Mouse (Mus musculus) testis, postnatal 10 days (tissue): Measurements from ENCODE around the gene Tiam1.

Experiments
- DNase-seq: peaks from one replicate; pipeline ENCODE4 v3.0.0; 2021; ENCODE audit warnings: low spot score

Tiam1 gene

DNA sequence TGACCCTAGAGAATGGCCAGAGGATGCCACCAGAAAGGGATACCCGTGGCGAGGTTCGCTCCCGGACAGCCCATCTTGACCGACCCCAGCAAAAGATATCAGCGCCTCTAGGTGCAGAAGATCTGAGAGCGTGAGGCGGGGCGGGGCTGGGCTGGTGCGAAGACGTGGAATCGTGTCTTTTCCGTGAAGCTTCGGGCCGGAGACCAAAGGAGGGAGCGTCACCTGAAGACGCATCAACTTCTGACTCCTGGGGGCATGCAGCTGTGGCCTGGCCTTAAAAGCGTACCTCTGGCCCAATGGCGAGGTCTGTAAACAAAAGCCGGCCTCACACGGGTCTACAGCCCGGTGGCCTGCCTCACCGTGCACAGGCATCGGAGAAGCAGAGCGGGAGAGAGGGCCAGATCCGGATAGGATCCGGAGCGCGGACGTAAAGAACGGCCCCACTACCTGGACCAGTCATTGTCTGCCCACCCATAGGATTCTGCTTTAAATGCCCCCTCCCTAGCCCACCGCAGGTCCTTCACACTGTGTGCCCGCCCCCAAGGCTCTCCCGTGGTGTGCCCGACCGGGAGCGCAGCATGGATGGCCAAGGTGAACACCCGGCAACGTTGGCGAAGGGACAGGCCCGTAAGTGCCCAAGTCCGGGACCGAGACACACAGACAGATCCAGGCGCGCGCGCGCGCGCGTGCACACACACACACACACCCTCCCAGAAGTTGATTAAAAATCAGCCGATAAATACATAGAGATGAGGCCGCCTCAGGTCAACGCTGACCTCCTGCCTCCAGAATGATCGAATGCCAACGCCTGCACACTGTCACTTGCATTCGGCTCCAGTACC, 774 bp downstream of the Tiam1 start:
- peak; percentile 80 for DNase-seq

DNA sequence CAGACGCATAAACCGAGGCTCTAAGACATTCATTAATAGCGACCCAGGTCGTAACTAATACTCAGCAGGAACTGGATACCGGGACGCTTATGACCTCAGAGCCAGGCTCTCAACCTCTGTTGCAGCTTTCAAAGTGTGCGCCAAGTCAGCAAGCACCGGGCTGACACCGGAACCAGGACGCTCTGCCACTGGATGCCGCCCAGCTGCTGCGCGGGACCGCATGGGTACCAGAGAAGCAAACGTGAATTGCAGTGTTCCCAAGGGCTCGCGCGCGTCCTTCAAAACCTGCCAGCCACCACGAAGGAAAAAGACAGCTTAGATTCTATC, 1.4 kb downstream of the Tiam1 start:
- DNase-seq, result no peak

DNA sequence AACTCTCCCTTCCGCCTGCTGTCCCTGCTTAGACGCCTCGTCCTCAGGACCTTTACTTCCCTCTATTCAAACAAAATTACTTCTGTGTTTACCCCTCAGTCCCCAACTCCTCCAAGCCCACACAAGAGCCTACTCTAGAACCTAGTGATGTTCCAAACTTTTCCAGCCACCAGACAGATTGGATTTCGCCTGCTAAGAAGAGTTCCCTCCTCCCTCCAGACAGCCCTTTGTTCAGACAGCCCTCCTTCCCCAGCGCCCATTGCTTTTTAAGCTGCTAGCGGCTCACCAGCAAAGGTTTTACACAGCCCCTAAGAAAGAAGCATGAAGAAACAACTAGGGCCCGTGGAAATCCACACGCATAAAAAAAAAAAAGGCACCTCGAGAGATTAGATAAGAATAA, 2.0 kb downstream of the Tiam1 start:
- no peak for DNase-seq

DNA sequence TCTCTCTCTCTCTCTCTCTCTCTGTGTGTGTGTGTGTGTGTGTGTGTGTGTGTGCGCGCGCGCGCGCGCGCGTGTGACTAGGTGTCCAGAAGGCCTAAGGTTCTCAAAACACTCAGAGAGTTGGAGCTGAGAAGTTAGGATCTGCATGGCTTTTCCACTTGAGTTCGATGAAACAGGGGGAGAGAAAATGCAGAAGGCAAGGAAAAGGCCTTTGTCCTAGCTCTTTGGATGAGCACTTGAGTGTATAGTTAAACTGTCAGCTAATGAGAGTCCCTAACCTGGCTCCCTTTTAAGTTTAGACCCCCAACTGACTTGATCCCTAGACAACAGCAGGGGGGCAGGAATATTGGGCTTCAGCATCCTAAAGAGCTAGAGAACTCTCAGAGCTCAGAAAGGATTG, 3.0 kb downstream of the Tiam1 start:
- no peak for DNase-seq

DNA sequence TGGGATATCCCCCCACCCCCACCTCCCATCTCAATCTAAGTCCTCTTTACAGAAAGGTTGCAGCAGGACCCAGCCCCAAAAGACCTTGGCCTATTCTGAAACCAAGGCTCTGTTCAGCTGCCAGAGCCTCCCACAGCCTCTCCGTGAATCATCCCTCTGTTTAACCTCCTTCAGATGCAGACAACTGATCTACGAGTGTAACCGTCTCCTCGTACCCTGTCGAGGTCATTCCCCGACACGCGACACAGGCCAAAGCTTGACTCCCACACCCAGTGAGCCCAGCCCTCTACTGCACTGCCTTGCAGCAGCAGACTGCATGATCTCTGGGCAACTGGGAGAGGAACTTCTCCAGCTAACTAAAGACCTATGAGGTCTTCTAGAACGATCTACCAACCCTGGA, 3.9 kb downstream of the Tiam1 start:
- peak; percentile 74 for DNase-seq

DNA sequence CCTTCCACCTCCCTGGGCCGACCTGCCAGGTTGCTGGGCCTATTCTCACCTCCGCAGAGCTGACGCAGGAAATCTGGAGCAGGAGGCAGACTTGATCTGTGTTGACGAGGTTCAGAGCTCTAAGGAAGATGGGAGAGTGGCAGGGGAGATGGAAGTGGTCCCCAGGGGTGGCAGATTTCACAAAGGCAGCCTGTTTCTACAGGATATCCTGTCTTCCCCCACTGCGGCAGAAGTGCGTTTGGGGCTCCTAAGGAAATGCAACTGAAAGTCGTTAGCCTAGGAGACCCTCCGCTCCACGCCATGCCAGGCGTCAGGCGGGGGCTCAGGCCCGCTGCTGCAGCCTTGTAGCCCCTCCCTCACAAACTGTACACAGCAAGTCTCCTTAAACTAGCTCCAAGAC, 5.4 kb downstream of the Tiam1 start:
- DNase-seq, result no peak

DNA sequence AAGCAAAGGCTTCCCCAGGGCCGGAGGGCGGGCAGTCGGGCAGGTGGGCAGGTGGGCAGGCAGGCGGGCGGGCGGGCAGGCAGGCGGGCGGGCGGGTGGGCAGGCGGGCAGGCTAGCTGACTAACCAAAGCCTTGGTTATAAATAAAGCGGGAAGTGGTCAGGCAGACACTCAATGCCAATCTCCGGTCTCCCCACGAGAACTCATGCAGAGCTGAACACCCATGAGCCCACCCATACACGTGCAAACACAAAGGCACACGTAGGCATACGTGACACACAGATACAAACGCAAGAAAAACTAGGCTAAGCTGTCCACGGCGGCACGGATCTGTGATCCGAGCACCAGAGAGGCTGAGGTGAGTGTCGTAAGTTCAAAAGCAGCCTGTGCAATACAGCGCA, 6.4 kb downstream of the Tiam1 start:
- no peak for DNase-seq

DNA sequence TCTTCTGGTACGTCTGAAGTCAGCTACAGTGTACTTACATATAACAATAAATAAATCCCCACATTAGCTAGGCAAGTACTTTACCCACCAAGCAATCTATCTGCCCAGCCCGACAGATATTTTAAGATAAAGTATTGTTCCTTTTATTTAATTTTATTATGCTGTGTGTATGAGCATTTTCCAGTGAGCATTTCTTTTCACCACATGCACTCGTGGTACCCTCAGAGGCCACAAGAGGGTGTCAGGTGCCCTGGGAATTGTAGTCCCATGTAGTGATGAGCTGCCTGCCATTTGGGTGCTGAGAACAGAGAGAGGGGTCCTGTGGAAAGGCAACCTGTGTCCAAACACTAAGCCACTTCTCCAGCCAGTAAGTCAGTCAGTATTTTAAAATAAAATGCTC, 8.0 kb downstream of the Tiam1 start:
- DNase-seq, result no peak

DNA sequence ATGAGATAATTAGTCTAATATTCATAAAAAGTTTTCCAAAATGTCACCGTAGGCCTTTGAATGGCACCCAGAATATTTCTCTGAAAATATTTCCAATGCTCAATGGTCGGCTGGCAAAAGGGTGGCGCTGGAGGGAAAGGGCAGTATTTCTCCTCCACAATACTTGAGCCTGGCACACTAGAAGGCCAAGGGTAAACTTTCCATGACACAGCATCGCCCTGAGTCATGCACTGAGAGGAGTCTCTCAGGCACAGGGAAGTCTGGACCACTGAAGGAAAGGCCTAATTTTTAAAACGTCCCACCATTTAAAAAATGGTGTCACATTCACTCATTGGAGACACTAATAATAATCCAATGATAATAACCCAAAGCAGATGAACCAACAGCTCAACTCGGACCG, 9.2 kb downstream of the Tiam1 start:
- DNase-seq, result no peak

DNA sequence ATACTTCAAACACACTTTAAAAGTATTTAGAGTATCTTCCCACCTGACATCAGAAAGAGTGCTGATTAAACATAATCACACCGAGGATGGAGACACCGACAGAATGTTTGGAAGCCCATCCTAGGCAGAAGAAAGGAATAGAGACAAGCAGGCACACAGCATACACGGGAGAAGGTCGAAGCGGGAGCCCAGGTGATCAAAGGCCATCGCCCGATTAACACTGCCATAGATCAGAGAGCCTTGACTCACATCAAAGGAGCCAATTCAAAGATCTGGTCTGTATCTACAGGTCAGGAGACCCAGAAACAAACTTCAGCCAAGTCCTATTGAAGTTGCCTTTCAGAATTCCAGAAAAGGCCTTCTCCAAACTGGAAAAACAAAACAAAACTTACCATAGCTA, 10.8 kb downstream of the Tiam1 start:
- no peak for DNase-seq

DNA sequence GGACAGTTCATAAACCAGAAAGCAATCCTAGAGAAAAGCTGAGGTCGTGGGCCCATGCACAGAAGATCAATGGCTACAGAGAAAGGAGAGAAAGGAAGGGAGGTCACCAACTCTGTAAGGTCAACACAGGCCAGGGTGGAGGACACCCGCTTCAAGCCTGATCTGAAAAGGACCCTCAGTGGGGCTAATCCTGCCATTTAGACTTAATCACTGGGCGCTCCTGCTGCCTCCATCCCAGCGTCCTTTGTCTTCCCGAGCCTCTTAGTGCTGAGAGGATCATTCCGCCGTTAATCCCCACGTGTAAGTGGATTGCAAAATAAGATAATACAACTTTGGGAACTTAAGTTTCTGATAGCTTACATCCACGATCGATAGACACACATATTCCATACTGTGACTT, 11.2 kb downstream of the Tiam1 start:
- DNase-seq, result no peak

DNA sequence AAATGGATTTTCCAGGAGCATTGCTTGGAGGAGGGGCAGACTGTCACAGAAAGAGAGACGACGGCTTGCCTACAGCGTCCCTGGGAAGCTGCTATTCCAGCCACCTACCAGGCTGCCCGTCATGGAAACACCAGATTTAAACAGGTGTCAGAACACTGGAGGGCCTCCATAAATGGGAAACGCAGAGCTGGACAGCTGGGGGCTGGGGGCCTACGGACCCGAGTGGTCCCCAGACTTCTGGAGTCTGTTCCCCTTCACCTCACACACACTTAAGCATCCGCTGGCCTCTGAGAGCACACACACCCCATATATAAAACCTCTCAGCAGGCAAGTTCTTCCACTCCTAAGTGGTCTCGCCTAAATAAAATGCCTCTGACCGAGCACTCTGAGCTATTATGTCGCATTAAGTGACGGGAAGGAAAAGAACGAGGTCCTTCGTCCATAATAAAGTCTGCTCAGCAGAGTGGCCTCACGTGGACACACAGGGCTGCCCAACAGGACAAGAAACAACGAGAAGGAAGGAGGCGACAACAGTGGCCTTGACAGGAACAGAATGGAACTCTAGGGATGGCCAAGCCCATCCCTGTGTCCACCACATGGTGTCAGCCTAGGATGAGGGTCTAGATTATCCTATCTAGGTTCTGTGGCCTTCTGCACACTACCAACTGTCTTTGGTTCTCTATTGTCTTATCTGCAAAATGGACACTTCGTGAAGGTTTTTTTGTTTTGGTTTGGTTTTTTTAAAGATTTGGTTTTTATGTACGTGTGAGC, 14.6 kb downstream of the Tiam1 start:
- no peak for DNase-seq

DNA sequence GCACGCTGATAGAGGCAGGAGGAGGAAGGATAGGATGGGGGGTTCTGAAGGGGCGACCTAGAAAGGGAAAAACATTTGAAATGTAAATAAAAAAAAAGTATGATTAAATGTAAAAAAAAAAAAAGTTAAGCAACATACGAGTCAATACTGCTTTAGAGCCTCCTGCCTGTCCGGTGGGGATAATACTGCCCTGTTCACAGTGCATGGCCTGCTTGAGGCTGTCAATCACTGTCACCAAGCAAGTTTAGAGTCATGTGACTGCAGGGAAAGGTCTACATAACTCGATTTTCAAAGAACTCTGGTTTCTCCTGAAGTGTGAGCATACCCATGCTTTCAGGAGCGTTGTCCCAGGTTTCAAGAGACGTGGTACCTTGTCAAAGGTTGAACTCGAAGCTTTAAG, 15.2 kb downstream of the Tiam1 start:
- no peak for DNase-seq

DNA sequence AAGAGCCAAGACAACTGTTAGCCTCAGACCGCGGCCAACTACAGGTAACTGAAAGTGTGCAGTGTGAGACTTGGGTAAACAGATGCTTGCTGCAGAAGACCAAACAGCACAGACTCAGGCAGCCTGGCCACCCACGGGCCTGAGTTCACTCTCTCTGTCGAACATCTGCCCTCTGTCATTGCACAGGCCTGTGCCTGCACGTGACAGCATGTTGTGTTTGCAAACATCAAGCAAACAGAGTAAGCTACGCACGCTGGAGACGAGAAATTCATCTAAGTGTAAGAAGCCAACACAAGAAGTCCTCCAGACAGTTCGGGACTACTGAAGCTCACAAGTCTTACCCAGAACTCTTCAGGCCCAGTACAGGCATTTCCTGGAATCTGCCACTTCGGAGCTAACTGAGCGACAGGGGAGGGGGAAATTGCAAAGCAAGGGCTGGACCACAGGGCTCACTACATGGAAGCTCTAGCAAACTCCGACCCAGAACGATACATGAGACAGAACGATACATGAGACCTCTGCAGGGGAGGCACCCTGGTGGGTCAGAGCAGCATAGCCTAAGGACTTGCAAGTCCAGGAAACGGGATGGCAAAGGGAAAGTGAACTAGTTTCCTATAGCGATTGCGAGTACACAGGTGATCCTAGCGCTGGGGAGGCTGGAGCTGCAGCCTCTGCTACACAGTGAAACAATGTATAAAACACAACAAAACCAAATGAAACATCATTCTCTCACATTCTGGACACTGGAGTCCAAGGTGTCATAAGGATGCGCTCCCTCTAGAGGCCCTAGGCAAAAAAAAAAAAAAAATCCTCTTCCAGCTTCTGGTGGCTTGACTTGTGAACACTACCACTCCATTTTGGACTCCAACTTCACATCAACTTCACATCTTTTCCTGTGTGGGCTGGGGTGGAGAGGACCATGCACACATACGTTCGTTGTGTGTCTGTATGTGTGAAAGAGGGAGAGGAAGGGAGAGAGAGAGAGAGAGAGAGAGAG, 18.0 kb downstream of the Tiam1 start:
- no peak for DNase-seq

DNA sequence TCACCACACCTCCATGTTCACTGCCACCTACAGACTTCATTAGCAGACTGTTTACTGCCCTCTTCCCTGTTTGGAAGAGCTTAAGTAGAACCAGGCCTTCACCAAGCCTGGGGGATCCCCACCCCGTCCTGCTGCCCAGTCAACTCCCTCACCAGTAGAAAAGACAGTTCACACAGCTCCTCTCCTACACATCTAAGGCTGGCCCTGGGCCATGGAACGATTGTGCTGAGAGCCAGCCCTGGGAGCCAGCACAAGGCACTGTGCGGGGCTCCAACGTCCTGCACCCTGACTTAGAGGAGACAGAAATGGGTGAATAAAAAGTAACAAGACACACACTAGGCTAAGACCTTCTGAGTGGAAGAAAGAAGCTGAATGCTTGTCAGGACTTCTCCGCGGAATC, 20.5 kb downstream of the Tiam1 start:
- peak; percentile 75 for DNase-seq

DNA sequence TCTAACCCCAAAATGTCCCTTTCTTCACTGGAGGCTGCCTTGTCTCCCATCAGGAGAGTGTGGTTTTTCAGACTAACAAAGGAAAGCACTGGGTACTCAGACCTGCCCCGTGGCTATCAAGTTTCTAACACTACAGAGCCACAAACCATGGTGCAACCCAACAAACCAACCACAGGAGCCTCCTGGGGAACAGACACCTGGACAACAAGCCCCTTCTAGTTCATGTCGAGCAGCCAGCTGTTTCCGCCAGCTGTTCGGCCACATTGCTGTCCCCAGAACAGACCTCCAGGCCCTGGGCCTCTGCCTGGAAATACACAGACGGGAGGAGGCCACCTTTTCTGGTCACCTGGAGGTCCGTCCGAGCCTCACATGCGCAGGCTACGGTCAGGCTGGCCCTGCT, 21.1 kb downstream of the Tiam1 start:
- DNase-seq, result no peak

DNA sequence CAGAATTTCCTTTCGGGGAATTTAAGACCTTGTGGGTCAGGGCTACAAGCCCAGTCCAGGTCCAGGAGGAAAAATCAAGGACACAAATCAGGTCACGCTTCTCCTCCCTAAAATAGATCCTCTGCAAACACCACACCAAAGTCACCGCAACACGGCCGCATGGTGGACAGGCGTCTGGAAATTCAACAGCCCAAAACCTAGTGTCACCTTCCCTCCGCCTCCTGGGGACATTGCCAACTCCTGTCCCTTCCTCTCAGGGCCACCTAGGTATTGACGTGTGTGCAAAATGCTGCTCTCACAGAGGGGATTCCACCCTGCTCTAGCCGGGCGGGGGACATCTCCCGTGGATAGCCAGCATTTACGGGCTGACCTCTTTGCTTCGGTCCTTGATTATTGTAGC, 21.8 kb downstream of the Tiam1 start:
- no peak for DNase-seq

DNA sequence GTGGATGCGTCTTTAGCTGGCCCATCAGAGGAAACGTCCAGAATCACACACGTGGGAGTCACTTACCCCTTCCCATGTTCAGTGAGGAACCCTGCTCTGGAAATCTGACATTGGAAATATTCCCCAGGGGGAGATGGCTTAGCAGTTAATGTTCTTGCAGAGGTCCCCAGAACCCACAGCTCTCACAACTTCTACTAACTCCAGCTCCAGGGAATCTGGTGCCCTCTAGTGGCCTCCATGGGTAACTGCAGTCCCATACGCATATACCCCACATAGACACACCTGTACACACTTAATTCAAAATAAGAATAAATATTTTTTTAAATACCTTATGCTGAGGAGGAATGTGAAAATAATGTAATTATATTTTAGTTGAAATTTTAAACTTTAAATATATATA, 23.6 kb downstream of the Tiam1 start:
- no peak for DNase-seq

DNA sequence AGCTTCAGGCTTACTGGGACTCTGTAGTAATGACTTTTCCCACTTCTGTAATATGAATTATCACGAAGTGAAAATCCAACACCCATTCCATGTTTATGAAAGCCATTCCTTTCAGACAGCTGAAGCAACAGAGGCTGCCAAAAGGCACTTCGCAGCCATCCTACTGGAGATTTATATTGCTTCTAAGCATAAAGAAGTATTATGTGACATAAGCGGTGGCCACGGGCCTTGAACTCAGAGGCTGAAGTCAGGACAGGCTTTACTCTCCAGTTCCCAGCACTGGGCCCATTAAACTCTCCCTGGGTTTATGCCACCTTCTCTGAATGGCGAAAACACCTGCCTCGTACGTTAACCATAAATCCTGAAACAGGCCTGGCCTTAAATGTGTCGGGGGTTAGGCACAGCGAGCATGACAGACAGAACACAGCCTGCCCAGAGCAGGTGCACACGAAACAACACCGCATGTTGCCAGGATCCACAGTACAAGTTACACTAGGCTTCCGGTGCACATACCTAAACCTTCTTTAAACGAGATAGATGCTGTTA, 26.9 kb downstream of the Tiam1 start:
- no peak for DNase-seq

DNA sequence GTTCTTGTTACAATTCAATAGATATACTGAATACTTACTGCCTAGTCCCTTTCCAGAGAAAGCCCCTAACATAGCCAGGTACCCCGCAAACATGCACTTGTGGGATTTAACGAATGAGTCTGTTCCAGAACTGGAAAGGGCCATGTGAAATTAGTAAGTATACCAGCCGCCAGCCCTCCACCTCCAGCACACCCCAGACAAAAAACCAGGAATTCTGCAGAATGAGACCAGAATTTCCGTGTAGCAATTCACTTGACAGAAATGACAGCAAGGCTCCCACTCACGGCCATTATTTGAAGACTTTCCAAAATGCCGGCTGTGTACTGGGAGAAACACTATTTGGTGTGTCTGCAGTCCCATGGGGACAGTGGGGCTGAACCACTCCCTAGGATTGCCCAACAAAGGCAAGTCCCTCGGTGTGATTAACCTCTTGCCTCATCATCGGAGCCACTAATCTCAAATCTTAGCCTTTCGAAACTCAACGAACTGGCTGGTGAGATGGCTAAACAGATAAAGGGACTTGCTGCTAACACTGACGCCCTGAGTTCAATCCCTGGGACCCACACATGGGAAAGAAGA, 30.9 kb downstream of the Tiam1 start:
- no peak for DNase-seq

DNA sequence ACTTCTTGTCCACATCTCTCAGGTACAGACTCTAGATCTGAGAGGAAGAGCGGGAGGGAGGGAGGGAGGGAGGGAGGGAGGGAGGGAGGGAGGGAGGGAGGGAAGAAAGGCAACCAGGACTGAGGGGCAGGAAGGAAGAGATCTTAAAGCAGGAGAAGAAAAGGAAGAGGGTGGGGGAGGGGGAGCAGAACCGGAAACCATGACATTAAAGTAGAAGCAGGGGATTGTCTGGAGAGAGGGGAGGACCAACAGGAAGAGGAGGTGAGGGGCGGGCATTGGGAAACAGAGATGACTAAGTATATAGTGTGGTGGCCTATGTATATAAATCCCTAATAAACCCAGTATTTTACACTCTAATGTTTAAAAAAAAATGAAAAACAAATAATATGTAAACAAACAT, 34.1 kb downstream of the Tiam1 start:
- no peak for DNase-seq
